Mouse (Mus musculus) embryo, embryonic 9.5 days (tissue): Measurements from ENCODE around the gene Prkcb.
"Not testable (repeated sequence)": the region's sequence is repeated elsewhere in the genome, so short reads cannot be mapped to it uniquely, and the experiment has no call there.

Experiments used
- DNase-seq: peaks from one replicate; pipeline ENCODE4 v3.0.0-alpha.2; 2017; ENCODE audit errors: extremely low spot score

Prkcb gene

GRCm38 (mm10) chr7:122288605-122289242, at the start of gene Prkcb:
Gene Prkcb, plus strand, starts transcription at chr7:122288751.
- peak; percentile 78 for DNase-seq

- DNase-seq, result no peak
Measured at GRCm38 (mm10) chr7:122238939-122239338, 49.6 kb upstream of the Prkcb start.

- no peak for DNase-seq
Measured at GRCm38 (mm10) chr7:122240413-122241119, 48.0 kb upstream of the Prkcb start.

- DNase-seq, result peak; percentile 36
Measured at GRCm38 (mm10) chr7:122242260-122242659, 46.3 kb upstream of the Prkcb start.

- not testable (repeated sequence) for DNase-seq
Measured at GRCm38 (mm10) chr7:122242744-122243143, 45.8 kb upstream of the Prkcb start.

GRCm38 (mm10) chr7:122244166-122244565, 44.4 kb upstream of the Prkcb start:
- DNase-seq, result no peak

- DNase-seq, result no peak
Measured at GRCm38 (mm10) chr7:122244584-122244983, 44.0 kb upstream of the Prkcb start.

- DNase-seq, result no peak
Measured at GRCm38 (mm10) chr7:122245976-122246375, 42.6 kb upstream of the Prkcb start.

- no peak for DNase-seq
Measured at GRCm38 (mm10) chr7:122247254-122247864, 41.2 kb upstream of the Prkcb start.

- no peak for DNase-seq
Measured at GRCm38 (mm10) chr7:122249321-122249821, 39.2 kb upstream of the Prkcb start.

- DNase-seq, result peak; percentile 80
Measured at GRCm38 (mm10) chr7:122251197-122252011, 37.1 kb upstream of the Prkcb start.

GRCm38 (mm10) chr7:122256722-122257121, 31.8 kb upstream of the Prkcb start:
- no peak for DNase-seq

- DNase-seq, result no peak
Measured at GRCm38 (mm10) chr7:122258521-122258920, 30.0 kb upstream of the Prkcb start.

GRCm38 (mm10) chr7:122260055-122260602, 28.4 kb upstream of the Prkcb start:
- DNase-seq, result no peak

- DNase-seq, result no peak
Measured at GRCm38 (mm10) chr7:122268983-122269486, 19.5 kb upstream of the Prkcb start.

GRCm38 (mm10) chr7:122272334-122272733, 16.2 kb upstream of the Prkcb start:
- no peak for DNase-seq

- DNase-seq, result no peak
Measured at GRCm38 (mm10) chr7:122279580-122279979, 9.0 kb upstream of the Prkcb start.

- DNase-seq, result no peak
Measured at GRCm38 (mm10) chr7:122280334-122280733, 8.2 kb upstream of the Prkcb start.

- no peak for DNase-seq
Measured at GRCm38 (mm10) chr7:122282584-122282983, 6.0 kb upstream of the Prkcb start.

- DNase-seq, result no peak
Measured at GRCm38 (mm10) chr7:122287217-122287616, 1.3 kb upstream of the Prkcb start.
